Mouse (Mus musculus) yolk sac, embryonic 10.5 days (tissue): ENCODE measurements around the gene Chst4.

Experiments used
- DNase-seq: peaks from one replicate; pipeline ENCODE4 v3.0.0-alpha.2; 2017; ENCODE audit warnings: low spot score

Chst4 gene

GRCm38 (mm10) chr8:110006312-110007023, 33.1 kb downstream of the Chst4 start:
- DNase-seq: no peak

GRCm38 (mm10) chr8:110004300-110004699, 35.2 kb downstream of the Chst4 start:
- DNase-seq: peak; percentile 49

DNA sequence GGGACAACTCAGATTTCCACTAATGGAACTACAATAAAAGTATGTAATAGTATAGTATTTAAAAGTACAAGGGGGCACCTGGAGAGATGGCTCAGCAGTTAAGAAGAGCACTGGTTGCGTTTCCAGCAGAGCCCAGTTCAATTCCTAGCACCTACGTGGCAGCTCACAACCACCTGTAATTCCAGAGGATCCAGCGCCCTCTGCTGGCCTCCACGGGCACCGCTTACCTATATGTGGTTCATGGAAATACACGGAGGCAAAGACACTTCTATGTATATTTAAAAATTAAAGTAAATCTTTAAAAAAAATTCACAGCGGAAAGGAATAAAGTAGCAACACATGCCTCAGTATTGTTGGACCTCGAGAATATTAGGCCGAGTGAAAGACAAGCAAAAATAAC, 36.6 kb downstream of the Chst4 start:
- DNase-seq: no peak

GRCm38 (mm10) chr8:109999974-110000373, 39.6 kb downstream of the Chst4 start:
- no peak for DNase-seq

DNA sequence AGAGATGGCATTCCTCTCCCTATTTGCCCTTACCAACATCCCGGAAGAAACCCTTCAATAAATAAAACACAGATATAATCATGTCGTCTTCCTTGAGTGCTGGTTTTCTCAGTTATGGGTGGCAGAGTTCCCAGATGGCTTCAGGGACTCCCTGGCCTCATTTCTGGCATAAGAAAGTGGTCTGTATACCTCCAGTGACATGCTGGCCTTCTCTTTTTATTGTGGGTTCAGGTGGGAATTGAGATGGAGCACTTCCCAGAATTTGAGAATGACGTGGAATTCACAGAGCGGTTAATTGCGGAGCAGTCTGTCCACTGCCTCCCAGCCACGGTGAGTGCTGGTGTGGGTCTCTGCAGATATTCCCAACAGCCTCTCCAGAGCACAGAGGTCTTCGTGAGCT, 41.5 kb downstream of the Chst4 start:
- DNase-seq: no peak

GRCm38 (mm10) chr8:109997381-109997780, 42.2 kb downstream of the Chst4 start:
- no peak for DNase-seq

- DNase-seq: no peak
Observed at GRCm38 (mm10) chr8:109992951-109993350, 46.6 kb downstream of the Chst4 start.

GRCm38 (mm10) chr8:109992166-109992565, 47.4 kb downstream of the Chst4 start:
- no peak for DNase-seq

DNA sequence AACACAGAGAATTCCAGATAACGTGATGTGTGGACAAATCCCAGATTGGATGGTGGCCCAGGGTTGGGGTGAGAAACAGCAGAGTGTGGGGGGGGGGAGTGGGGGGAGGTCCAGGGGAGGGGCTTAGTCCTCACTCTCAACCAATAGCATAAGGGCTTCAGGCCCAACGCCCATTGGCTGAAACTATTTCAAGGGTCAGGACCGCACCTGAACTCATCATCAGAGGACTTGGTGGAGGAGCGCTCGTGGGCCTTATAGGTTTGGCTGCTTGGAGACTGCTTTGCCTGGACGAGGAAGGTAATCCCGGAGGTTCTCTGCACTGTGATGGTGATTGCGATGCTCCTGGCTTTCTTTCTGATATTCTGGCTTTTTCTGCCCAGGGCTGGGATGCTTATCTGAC, 49.3 kb downstream of the Chst4 start, which contains the start of gene Tat:
TSS of gene Tat (plus strand) at position 214 of the 400 bp plus-strand sequence.
- no peak for DNase-seq

GRCm38 (mm10) chr8:109989151-109989550, 50.4 kb downstream of the Chst4 start:
- DNase-seq: no peak

GRCm38 (mm10) chr8:109987776-109988175, 51.8 kb downstream of the Chst4 start:
- DNase-seq: no peak

- DNase-seq: no peak
Observed at GRCm38 (mm10) chr8:109986384-109986783, 53.2 kb downstream of the Chst4 start.

- DNase-seq: no peak
Observed at GRCm38 (mm10) chr8:109983944-109984343, 55.6 kb downstream of the Chst4 start.

GRCm38 (mm10) chr8:109982386-109983105, 57.0 kb downstream of the Chst4 start:
- no peak for DNase-seq

DNA sequence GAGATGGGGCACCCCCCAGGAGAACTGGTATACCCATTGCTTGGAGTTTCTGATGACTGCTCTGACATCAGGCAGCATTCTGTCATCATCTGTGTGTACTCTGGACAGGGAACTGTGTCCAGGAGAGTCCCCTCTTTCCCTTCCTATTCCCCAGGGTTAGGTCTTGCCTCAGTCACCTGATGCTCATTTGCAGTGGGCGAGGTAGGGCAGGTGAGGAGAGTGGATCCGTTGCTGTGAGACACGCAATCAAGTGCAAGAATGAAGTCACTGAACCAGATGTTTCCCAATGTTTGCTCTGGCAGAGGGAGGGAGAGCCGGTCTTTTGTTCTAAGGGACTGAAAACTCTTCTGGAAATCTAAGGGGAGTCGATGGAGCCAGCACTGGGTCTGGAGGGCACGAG, 60.2 kb downstream of the Chst4 start:
- peak; percentile 43 for DNase-seq
